Mouse (Mus musculus) bone marrow macrophage, adult 2 months (primary cell): ENCODE results near the gene Emilin1.

ENCODE experiments used
- CTCF ChIP-seq: IDR thresholded peaks from 2 replicates; pipeline ENCODE4 v1.5.1; 2012; ENCODE audit warnings: low read depth, mild to moderate bottlenecking, low read length, moderate library complexity
- POLR2A ChIP-seq: IDR thresholded peaks from 2 replicates; pipeline ENCODE4 v1.6.1; 2012; ENCODE audit warnings: mild to moderate bottlenecking, low read depth, low read length, borderline replicate concordance

- TF ChIP-seq POLR2A (no peak), CTCF (no peak)
Observed at GRCm38 (mm10) chr5:30957891-30958290, 44.7 kb downstream of the Emilin1 start.
